Mouse (Mus musculus): Measurements from ENCODE around the gene Pknox1.

DNA sequence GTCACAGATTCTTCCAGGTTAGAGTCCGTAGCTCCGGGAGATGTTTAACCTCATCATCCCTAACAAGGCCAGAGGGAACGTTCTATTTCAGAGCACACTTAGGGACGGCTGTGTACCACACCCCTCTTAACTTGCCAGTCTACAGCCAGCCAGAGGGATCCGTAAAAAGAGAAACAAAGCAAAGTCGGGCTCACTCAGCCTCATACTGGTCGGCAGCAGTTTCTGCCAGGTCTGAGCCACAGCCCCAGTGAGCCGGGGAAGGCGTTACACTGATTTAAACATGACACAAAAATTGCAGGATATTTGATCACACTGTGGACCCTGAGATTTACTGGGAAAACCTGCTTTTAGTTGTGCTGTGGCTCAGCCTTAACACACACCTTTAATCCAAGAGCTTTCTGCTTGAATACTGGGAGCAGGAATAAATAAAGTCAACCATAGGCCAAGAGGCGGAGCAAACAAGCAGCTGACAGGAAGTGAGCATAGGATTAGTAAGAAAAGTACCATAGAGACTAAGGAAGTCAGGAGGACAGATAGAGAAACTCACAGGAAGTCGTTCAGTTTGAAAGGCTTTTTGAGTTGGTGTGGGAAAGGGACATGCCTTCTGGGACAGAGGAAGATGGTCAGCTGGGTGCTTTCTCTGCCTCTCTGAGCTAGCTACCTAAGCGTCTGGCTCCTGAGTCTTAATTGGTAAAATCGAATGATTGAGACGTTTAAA lies 32.9 kb upstream of the Pknox1 start:
- TF ChIP-seq CTCF (IDR thresholded peaks at IDR 0.05; ENCODE audit: low read depth) (no peak), EP300 (IDR thresholded peaks at IDR 0.05; ENCODE audit: low read depth) (no peak)

All from heart, postnatal 0 days (tissue).